Mouse (Mus musculus) cerebellum, adult 2 months (tissue): ENCODE measurements around the gene Ryr3. TPM values are rescaled to one million over a fixed set of nuclear protein-coding genes. Genes with fewer than 3 reads are reported as not detected.

ENCODE experiments used
- DNase-seq, 2 experiments: peaks; one replicate each; pipeline ENCODE4 v3.0.0; 2021
- H3K27ac ChIP-seq: fragments of 200-500 bp; 2 replicates; pipeline ENCODE4 v1.5.1; 2012; ENCODE audit warnings: low read length, control low read depth, inconsistent platforms; ENCODE audit not compliant: insufficient read depth
- H3K27me3 ChIP-seq: fragments of 200-500 bp; 2 replicates; pipeline ENCODE4 v1.6.1; 2012; ENCODE audit warnings: inconsistent platforms, mild to moderate bottlenecking, low read length, moderate library complexity; ENCODE audit not compliant: control insufficient read depth, insufficient read depth
- H3K4me1 ChIP-seq: fragments of 200-500 bp; 2 replicates; pipeline ENCODE4 v1.6.1; 2011; ENCODE audit warnings: low read length; ENCODE audit not compliant: control insufficient read depth, insufficient read depth
- H3K4me3 ChIP-seq: fragments of 200-500 bp; replicated peaks from 2 replicates; pipeline ENCODE3; 2011; ENCODE audit warnings: mild to moderate bottlenecking, low read depth, low read length, control low read depth; ENCODE audit not compliant: insufficient read depth
- CTCF ChIP-seq: fragments of 200-500 bp; IDR thresholded peaks from 2 replicates; pipeline ENCODE4 v1.5.1; 2011; ENCODE audit warnings: low read depth, mild to moderate bottlenecking, control low read depth, low read length, moderate library complexity, borderline replicate concordance; ENCODE audit not compliant: insufficient read depth
- POLR2A ChIP-seq: fragments of 200-500 bp; IDR thresholded peaks from 2 replicates; pipeline ENCODE4 v1.6.1; 2011; ENCODE audit warnings: low read length, control low read depth, borderline replicate concordance; ENCODE audit not compliant: insufficient read depth
- WGBS: fragments of 180-500 bp; shearing (Covaris S2); methylation state at CpG from one replicate; pipeline ENCODE4 v1.1.7; 2018; 5-methylcytosine and 5-hydroxymethylcytosine counted together
- polyA plus RNA-seq: library from polyadenylated mRNA; depleted of rRNA; stranded (reverse); fragments of >200 nt; gene quantifications from 2 replicates; pipeline ENCODE4 v1.2.3, GENCODE M21; 2012

Ryr3 gene
- polyA plus RNA-seq, 1 experiment = 16.9 TPM

- DNase-seq = no peak
- Histone ChIP-seq H3K4me1 (no peaks in the 10 kb centered on the region), H3K27ac (no peak overlapping the region), H3K4me3 (no peak overlapping the region), H3K27me3 (no peaks in the 10 kb centered on the region)
- no peak for TF ChIP-seq POLR2A
- no peak for TF ChIP-seq CTCF
- WGBS = 89% methylated on average over 7 of the region's 7 CpGs
Measured at GRCm38 (mm10) chr2:112799351-112799994, 417.4 kb downstream of the Ryr3 start.

DNA sequence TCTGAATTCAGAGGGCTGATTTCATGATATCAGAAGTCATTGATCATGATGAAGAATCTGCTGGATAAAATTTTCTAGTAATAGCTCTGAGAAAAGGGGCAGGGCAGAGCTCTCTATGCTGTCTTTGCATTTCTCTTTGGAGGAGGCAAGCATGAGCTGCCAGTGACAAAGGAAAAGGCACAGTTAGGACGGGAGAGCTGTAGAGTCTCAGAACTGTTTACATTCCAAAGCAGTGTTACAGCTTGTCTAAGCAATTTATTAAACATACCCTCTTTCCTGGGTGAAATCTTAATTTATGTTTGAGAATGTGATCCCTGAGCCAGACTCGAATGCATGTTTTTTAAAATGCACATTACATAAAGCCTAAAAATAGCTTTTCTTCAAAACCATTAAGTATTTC, 435.3 kb downstream of the Ryr3 start:
- no peak overlapping the region for H3K27ac ChIP-seq
- 66% methylated on average over 2 of the region's 2 CpGs for WGBS
- no peak overlapping the region for H3K4me3 ChIP-seq
- DNase-seq = no peak
- no peaks in the 10 kb centered on the region for H3K27me3 ChIP-seq
- H3K4me1 ChIP-seq = no peaks in the 10 kb centered on the region
- no peak for TF ChIP-seq CTCF
- no peak for TF ChIP-seq POLR2A

DNA sequence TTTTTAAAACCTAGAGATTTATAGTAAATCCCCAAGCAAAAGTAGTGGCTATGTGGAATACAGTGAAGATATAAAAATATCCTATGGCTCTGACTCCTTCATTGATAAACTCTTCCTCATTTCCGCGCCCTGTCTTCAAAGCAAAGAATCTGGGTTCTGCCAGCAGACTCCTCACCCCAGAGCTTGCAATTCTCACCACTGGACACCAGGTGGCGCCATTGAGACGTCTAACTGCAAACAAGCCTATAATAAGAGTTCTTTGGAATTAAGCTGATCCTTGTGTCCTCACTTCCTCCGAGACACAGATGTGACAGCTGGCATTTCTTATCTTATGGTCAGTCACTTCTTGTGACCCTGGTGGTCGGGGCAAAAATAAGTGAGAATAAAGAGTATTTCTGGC, 442.1 kb downstream of the Ryr3 start:
- Histone ChIP-seq H3K4me3 (no peak overlapping the region), H3K4me1 (no peaks in the 10 kb centered on the region), H3K27ac (no peak overlapping the region), H3K27me3 (no peaks in the 10 kb centered on the region)
- 14% methylated on average over 6 of the region's 6 CpGs for WGBS
- TF ChIP-seq POLR2A (no peak), CTCF (peak; percentile 70; the same call in 1 of the 2 replicates)
- peak; percentile 45 to 69 for DNase-seq

DNA sequence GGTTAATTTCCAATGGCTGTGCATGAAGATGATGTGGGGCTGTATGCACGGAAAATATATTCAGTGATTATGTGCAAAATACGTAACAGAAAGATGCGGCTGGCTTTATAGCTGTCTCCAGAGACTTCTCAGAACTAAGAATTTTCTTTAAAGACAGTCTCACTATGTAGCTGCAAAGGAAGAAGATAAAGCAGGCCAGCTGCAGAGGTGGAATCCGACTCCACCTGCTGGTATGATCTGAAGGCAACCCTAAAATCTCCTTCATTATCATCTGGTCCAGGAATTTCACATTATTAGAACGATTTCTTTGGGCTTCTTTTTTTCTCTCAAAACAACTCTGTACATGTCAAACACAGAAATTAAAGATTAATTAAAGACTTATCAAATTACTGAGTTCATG, 449.2 kb downstream of the Ryr3 start:
- no peaks in the 10 kb centered on the region for H3K27me3 ChIP-seq
- no peaks in the 10 kb centered on the region for H3K4me1 ChIP-seq
- TF ChIP-seq POLR2A (no peak), CTCF (peak; percentile 45; the same call in 1 of the 2 replicates)
- no peak overlapping the region for H3K4me3 ChIP-seq
- WGBS = 70% methylated on average over 5 of the region's 5 CpGs
- DNase-seq = no peak
- no peak overlapping the region for H3K27ac ChIP-seq

- Histone ChIP-seq H3K4me3 (no peak overlapping the region), H3K27ac (no peak overlapping the region), H3K27me3 (no peaks in the 10 kb centered on the region), H3K4me1 (no peaks in the 10 kb centered on the region)
- no peak for TF ChIP-seq CTCF
- TF ChIP-seq POLR2A = no peak
- DNase-seq = peak in 1 of 2 experiments; percentile 19
- WGBS = 57% methylated on average over 5 of the region's 5 CpGs
Measured at GRCm38 (mm10) chr2:112765046-112765445, 451.9 kb downstream of the Ryr3 start.

- DNase-seq = no peak
- Histone ChIP-seq H3K4me3 (no peak overlapping the region), H3K27me3 (no peaks in the 10 kb centered on the region), H3K27ac (no peak overlapping the region), H3K4me1 (no peaks in the 10 kb centered on the region)
- TF ChIP-seq POLR2A = no peak
- TF ChIP-seq CTCF = no peak
- 77% methylated on average over 5 of the region's 5 CpGs for WGBS
Measured at GRCm38 (mm10) chr2:112764274-112764673, 452.6 kb downstream of the Ryr3 start.

GRCm38 (mm10) chr2:112762006-112762405, 454.9 kb downstream of the Ryr3 start:
- Histone ChIP-seq H3K27me3 (no peaks in the 10 kb centered on the region), H3K4me3 (no peak overlapping the region), H3K4me1 (no peaks in the 10 kb centered on the region), H3K27ac (no peak overlapping the region)
- whole genome bisulfite sequencing = 70% methylated on average over 2 of the region's 2 CpGs
- no peak for TF ChIP-seq CTCF
- TF ChIP-seq POLR2A = no peak
- DNase-seq = no peak

DNA sequence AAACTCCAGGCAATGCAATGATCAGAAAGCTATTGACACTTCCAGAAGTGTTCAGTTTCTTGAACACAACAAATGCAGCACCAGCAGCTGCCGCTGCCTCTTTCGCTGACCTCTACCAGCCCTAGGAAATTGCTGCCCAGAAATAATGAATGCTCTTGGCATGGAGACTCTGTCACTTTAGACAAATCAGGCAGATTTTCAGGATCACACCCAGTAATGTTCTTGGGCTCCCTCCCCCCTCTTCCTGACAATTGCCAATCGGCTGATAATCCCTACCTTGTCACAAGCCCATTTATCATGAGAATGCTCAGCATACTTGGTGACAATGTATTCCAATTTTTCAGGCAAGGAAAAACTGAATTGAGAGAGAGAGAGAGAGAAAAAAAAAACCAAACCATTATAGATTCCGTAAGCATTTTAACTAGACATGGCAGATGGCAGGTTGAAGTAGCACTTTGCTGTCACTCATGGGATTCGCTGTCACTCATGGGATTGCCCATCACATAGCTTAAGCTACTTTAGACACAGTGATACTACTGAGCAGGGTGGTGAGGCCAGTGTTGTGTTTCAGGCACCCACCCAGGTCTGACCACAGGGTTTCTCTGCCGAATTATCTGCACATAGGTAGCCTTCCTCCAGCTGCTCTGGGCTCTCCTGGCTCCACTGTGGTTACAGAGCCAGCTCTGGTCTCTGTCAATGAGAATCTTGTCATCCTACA, 455.5 kb downstream of the Ryr3 start:
- DNase-seq = no peak
- Histone ChIP-seq H3K27ac (no peak overlapping the region), H3K27me3 (no peaks in the 10 kb centered on the region), H3K4me1 (no peaks in the 10 kb centered on the region), H3K4me3 (no peak overlapping the region)
- WGBS = 23% methylated on average over 6 of the region's 6 CpGs
- TF ChIP-seq CTCF (no peak), POLR2A (no peak)
